Mouse (Mus musculus) lung, adult 2 months (tissue): Measurements from ENCODE around the gene Arhgap24. TPM values are rescaled to one million over a fixed set of nuclear protein-coding genes. Genes with fewer than 3 reads are reported as not detected.

Experiments used
- DNase-seq: peaks from one replicate; pipeline ENCODE4 v3.0.0; 2022
- H3K4me1 ChIP-seq: fragments of 200-500 bp; 2 replicates; pipeline ENCODE4 v1.6.1; 2011; ENCODE audit warnings: low read length; ENCODE audit not compliant: control insufficient read depth, insufficient read depth
- H3K4me3 ChIP-seq: fragments of 200-500 bp; replicated peaks from 2 replicates; pipeline ENCODE3; 2011; ENCODE audit warnings: low read depth, mild to moderate bottlenecking, control low read depth, low read length; ENCODE audit errors: extremely low read depth
- CTCF ChIP-seq: fragments of 200-500 bp; IDR thresholded peaks from 2 replicates; pipeline ENCODE4 v1.5.1; 2011; ENCODE audit warnings: mild to moderate bottlenecking, low read length, control low read depth; ENCODE audit not compliant: insufficient read depth
- POLR2A ChIP-seq: fragments of 200-500 bp; IDR thresholded peaks from 2 replicates; pipeline ENCODE4 v1.6.1; 2011; ENCODE audit warnings: low read depth, mild to moderate bottlenecking, control low read depth, low read length, borderline replicate concordance; ENCODE audit errors: extremely low read depth
- WGBS: fragments of 180-500 bp; shearing (Covaris S2); methylation state at CpG from one replicate; pipeline ENCODE4 v1.1.7; 2018; 5-methylcytosine and 5-hydroxymethylcytosine counted together
- polyA plus RNA-seq: library from polyadenylated mRNA; depleted of rRNA; stranded (reverse); fragments of >200 nt; gene quantifications from 2 replicates; pipeline ENCODE4 v1.2.3, GENCODE M21; 2012

Gene Arhgap24
- polyA plus RNA-seq, 1 experiment: 12.1 TPM

GRCm38 (mm10) chr5:102736131-102736530, 254.9 kb downstream of the Arhgap24 start:
- TF ChIP-seq CTCF (no peak), POLR2A (no peak)
- Histone ChIP-seq H3K4me1 (no peaks in the 10 kb centered on the region), H3K4me3 (no peak overlapping the region)
- 68% methylated on average over 5 of the region's 5 CpGs for WGBS
- DNase-seq: no peak

- H3K4me3 ChIP-seq: no peak overlapping the region
- TF ChIP-seq CTCF (no peak), POLR2A (no peak)
- WGBS: 45% methylated on average over 5 of the region's 5 CpGs
- no peaks in the 10 kb centered on the region; the same call in 1 of the 2 replicates for H3K4me1 ChIP-seq
- DNase-seq: no peak
These were observed 261.5 kb downstream of the Arhgap24 start for GRCm38 (mm10) chr5:102742554-102743255.

- no peak for DNase-seq
These were observed 262.2 kb downstream of the Arhgap24 start for GRCm38 (mm10) chr5:102743436-102743835.

DNA sequence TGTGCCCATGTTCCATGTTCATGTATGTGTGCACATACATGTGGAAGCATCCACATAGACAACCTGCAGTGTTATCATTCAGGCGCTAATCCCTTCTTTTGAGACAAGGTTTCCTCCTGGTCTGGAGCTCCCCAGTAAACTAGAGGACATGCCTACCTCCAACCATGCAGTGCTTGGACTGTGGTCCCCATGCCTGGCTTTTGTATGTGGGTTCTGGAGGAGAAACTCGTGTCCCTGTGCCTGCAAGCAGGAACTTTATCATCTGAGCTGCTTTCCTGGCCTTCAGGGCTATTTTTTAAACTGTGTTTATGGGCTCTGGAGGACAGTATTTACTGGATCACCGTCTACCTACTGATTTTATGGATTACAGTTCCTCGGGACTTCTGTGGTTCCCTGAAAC, 262.9 kb downstream of the Arhgap24 start:
- no peak for DNase-seq
- no peak overlapping the region for H3K4me3 ChIP-seq
- TF ChIP-seq CTCF (no peak), POLR2A (no peak)
- 64% methylated on average over 4 of the region's 4 CpGs for WGBS
- H3K4me1 ChIP-seq: no peaks in the 10 kb centered on the region; the same call in 1 of the 2 replicates

More at GRCm38 (mm10) chr5:102743436-102743835, 262.2 kb downstream of the Arhgap24 start:
- TF ChIP-seq CTCF: no peak
- TF ChIP-seq POLR2A: no peak
- H3K4me1 ChIP-seq: no peaks in the 10 kb centered on the region; the same call in 1 of the 2 replicates
- H3K4me3 ChIP-seq: no peak overlapping the region
- WGBS: 55% methylated on average over 3 of the region's 3 CpGs

GRCm38 (mm10) chr5:102748146-102748545, 267.0 kb downstream of the Arhgap24 start:
- WGBS: 86% methylated on average over 9 of the region's 9 CpGs
- no peak for DNase-seq
- no peak for TF ChIP-seq POLR2A
- TF ChIP-seq CTCF: no peak
- no peak overlapping the region for H3K4me3 ChIP-seq
- H3K4me1 ChIP-seq: no peaks in the 10 kb centered on the region

- no peak for DNase-seq
- WGBS: 46% methylated on average over 8 of the region's 8 CpGs
- TF ChIP-seq CTCF (no peak), POLR2A (no peak)
- Histone ChIP-seq H3K4me3 (no peak overlapping the region), H3K4me1 (no peaks in the 10 kb centered on the region)
These were observed 267.8 kb downstream of the Arhgap24 start for GRCm38 (mm10) chr5:102749020-102749419.

- 71% methylated on average over 5 of the region's 5 CpGs for WGBS
These were observed 269.5 kb downstream of the Arhgap24 start for GRCm38 (mm10) chr5:102750674-102751073.

GRCm38 (mm10) chr5:102751661-102752307, 270.6 kb downstream of the Arhgap24 start:
- 35% methylated on average over 5 of the region's 5 CpGs for WGBS
- no peak for TF ChIP-seq CTCF
- TF ChIP-seq POLR2A: no peak
- no peaks in the 10 kb centered on the region for H3K4me1 ChIP-seq
- no peak overlapping the region for H3K4me3 ChIP-seq
- no peak for DNase-seq

More at GRCm38 (mm10) chr5:102750674-102751073, 269.5 kb downstream of the Arhgap24 start:
- Histone ChIP-seq H3K4me1 (no peaks in the 10 kb centered on the region), H3K4me3 (no peak overlapping the region)
- no peak for DNase-seq
- TF ChIP-seq POLR2A: no peak
- no peak for TF ChIP-seq CTCF

- DNase-seq: no peak
- WGBS: 13% methylated on average over 2 of the region's 2 CpGs
- no peak overlapping the region for H3K4me3 ChIP-seq
- H3K4me1 ChIP-seq: no peaks in the 10 kb centered on the region
- TF ChIP-seq POLR2A: no peak
- TF ChIP-seq CTCF: no peak
These were observed 271.1 kb downstream of the Arhgap24 start for GRCm38 (mm10) chr5:102752308-102752663.

GRCm38 (mm10) chr5:102757040-102757439, 275.8 kb downstream of the Arhgap24 start:
- no peak for DNase-seq
- WGBS: 65% methylated on average over 6 of the region's 6 CpGs
- H3K4me3 ChIP-seq: no peak overlapping the region
- no peak for TF ChIP-seq CTCF
- H3K4me1 ChIP-seq: no peaks in the 10 kb centered on the region
